Mouse (Mus musculus): ENCODE measurements around the gene Gpr157. TPM values are rescaled to one million over a fixed set of nuclear protein-coding genes. Genes with fewer than 3 reads are reported as not detected.
A peak's percentile ranks its signal among the peaks of the same experiment; 100 is the strongest.

Gpr157 gene
- polyA plus RNA-seq, 1 experiment from 2014 or later = 22.6 TPM

DNA sequence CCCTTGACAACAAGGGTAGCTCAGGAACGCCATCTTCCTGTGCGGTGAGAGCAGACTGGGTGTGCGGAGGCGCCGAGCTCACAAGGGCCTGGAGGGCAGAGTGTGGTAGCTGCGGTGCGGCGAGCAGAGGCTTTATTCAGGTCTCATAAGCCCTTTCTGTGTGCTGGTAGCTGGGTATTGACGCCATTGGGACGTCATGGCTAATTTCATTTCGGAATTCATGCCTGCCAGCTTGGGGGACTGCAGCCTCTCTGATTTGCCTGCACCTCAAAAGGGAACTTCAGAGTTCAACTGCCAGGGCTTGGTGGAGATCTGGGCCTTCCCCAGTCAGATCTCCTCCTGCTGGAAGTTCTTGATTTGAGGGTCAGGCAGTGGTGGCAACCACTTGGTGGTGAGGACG, 29.4 kb upstream of the Gpr157 start:
- 93% methylated on average over 12 of the region's 12 CpGs for WGBS (ENCODE audit: missing documents)
- Histone ChIP-seq H3K36me3 (ENCODE audit: inconsistent target) (peaks cover 35% of the 10 kb centered on the region; the same call in 1 of the 2 replicates), H3K4me3 (ENCODE audit: inconsistent target) (no peak overlapping the region), H3K27ac (no peak overlapping the region), H3K79me2 (ENCODE audit: inconsistent target) (peaks cover 84% of the 10 kb centered on the region)

DNA sequence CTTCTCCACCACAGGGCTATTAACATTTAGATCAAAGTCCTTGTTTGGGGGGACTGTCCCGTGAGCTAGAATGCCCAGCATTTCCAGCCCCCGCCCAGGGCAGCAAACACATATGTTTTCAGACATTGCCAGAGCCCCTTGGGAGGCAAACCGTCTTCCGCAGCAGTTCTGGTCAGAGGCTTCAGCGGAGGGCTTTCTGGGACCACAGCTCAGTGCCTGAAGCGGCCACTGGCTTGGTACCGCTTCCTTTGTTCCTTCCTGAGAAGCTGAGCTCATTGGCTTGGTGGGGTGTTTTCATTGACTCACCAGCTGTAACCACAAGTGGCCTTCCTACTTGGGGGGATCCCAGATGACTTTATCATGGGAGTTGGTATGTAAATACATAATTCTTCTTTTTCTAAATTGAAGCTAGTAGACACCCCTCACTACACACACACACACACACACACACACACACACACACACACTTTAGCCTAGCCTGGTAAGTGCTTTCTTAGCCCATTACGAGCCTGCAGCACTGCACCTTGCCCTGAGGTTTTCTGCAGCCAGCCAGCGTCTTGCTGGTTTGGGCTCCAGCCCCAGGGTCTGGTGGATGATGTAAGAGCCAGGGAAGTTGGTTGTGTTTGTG, 27.2 kb upstream of the Gpr157 start:
- WGBS (ENCODE audit: missing documents) = 4% methylated on average over 9 of the region's 9 CpGs

DNA sequence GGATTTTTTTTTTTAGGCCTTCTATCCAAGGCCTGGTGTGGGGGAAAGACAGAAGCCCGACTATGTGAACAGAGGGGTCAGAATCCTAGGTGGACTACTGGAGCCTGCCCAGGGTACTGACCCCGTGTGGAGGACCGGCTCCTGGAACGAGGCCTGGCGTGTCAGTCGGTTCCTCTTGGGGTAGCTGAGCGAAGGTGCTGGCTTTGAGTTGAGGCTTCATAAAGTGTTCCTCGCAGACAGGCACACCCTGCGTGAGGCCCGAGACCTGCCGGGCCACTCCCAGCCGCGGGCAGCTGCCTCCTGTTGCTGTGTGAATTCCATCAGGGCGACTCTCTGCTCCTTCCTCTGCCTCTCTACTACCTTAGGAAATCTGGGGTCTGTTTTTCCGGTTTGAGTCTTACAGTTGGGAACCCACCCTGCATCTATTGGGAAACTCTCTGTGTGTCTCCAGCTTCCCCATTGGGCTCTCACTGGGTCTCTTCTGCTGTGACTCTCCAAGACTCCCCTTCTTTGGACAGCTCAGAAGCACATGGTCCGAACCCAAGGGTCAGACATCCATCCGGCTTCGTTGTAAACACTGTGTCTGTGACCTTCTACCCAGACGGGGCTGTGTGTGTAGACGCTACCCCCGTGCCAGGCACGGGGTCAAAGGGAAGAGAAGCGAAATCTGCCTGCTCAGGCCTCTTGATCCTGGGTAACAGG, 26.5 kb upstream of the Gpr157 start:
- no peak overlapping the region for H3K4me3 ChIP-seq (ENCODE audit: inconsistent target)
- H3K79me2 ChIP-seq (ENCODE audit: inconsistent target) = peaks cover 72% of the 10 kb centered on the region
- 28% methylated on average over 23 of the region's 23 CpGs for WGBS (ENCODE audit: missing documents)
- peaks cover 24% of the 10 kb centered on the region; the same call in 1 of the 2 replicates for H3K36me3 ChIP-seq (ENCODE audit: inconsistent target)
- H3K27ac ChIP-seq = peak overlapping the region; percentile 71

More for the DNA sequence above, 27.2 kb upstream of the Gpr157 start:
- Histone ChIP-seq H3K4me3 (ENCODE audit: inconsistent target) (no peak overlapping the region), H3K36me3 (ENCODE audit: inconsistent target) (peaks cover 30% of the 10 kb centered on the region; the same call in 1 of the 2 replicates), H3K79me2 (ENCODE audit: inconsistent target) (peaks cover 72% of the 10 kb centered on the region), H3K27ac (peak overlapping the region; percentile 71)

DNA sequence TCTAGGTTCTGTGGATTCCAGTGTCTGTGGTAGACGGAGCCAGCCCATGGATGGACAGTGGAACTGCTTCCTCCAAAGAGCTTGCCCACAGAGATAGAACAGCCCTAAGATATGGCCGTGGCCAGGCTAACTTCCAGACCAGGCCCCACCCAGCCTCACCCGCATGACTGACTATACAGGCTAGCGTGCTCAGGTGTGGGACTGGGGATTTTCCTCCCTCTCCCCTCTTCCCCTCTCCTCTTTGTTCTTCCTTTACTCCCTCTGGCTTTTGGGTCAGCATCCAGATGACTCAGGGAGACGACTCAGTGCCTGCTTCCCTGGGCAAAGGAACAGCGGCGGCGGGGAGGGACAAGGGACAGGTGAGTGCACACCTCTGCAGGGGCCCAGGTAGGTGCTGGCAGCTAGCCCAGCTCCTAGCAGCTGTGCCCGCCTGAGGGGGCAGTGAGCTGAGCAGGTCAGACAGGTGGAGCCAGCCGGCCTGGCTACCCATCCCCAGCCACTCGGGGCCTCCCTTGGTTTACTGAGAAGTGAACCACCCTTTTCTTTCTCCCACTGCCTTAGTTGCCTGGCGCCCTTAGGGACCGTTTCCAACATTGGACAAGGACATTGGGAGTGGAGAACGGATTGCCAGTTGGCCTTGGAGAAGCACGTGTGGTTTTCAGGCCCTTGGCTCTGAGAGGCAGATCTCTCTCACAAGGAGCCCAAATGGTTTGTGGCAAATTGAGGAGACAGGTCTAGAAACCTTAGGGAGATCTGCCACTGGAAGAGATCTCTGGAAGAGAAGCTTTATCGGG, 25.5 kb upstream of the Gpr157 start:
- peak overlapping the region; percentile 71 for H3K27ac ChIP-seq
- H3K4me3 ChIP-seq (ENCODE audit: inconsistent target) = no peak overlapping the region
- peaks cover 72% of the 10 kb centered on the region for H3K79me2 ChIP-seq (ENCODE audit: inconsistent target)
- H3K36me3 ChIP-seq (ENCODE audit: inconsistent target) = peaks cover 15% of the 10 kb centered on the region; the same call in 1 of the 2 replicates
- 91% methylated on average over 16 of the region's 16 CpGs for WGBS (ENCODE audit: missing documents)

DNA sequence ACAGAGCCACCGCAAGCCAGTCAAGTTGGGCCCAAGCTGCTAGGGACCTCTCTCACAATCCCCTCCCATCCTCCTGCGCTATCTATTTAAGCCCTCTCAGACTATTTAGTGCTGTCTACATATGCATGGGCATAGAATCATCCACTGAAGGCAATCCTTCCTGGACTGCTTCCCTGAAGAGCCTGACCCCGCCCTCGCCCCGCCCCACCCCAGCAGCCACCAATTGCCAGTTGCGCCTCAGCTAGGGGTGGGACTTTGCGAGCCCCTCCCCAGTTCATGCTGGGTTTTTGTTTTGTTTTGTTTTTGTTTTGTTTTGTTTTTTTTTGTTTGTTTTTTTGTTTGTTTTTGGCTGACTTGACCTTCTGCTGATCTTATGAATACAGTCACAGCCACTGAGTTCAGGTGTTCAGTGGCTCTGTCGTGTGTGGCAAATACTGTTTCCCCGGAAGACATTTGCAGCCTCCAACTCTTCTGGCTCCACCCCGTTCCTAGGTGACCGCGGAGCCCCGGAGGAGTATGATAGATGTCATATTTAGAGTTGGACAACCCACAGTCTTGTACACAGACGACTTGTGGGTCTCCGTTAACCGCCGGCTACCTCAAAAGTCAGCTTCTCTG, 20.4 kb upstream of the Gpr157 start:
- no peak overlapping the region for H3K27ac ChIP-seq
- H3K36me3 ChIP-seq (ENCODE audit: inconsistent target) = peaks cover 28% of the 10 kb centered on the region
- peaks cover 46% of the 10 kb centered on the region for H3K79me2 ChIP-seq (ENCODE audit: inconsistent target)
- 92% methylated on average over 17 of the region's 17 CpGs for WGBS (ENCODE audit: missing documents)
- no peak overlapping the region for H3K4me3 ChIP-seq (ENCODE audit: inconsistent target)

DNA sequence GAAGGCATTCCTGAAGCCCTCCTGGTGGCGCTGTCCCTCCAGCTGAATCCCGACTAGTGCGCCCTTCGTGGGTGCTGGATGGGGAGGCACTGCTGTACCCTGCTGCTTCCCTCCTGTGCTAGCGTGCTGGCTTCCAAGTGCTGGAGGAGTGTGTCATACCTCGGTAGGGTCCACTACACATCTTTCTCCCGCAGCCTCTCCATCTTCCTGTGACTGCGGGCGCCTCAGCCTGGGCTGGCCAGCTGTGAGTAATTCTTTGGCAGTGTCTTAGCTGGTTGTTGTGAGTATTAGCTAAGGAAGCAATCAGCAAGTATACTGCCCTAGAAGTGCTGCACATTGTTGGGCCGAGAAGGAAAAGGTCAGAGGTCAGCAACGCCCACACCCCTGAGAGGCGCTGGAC, 18.9 kb upstream of the Gpr157 start:
- Histone ChIP-seq H3K4me3 (ENCODE audit: inconsistent target) (no peak overlapping the region), H3K27ac (no peak overlapping the region), H3K79me2 (ENCODE audit: inconsistent target) (peaks cover 32% of the 10 kb centered on the region; the same call in 1 of the 2 replicates), H3K36me3 (ENCODE audit: inconsistent target) (peaks cover 24% of the 10 kb centered on the region)
- 92% methylated on average over 12 of the region's 12 CpGs for WGBS (ENCODE audit: missing documents)

DNA sequence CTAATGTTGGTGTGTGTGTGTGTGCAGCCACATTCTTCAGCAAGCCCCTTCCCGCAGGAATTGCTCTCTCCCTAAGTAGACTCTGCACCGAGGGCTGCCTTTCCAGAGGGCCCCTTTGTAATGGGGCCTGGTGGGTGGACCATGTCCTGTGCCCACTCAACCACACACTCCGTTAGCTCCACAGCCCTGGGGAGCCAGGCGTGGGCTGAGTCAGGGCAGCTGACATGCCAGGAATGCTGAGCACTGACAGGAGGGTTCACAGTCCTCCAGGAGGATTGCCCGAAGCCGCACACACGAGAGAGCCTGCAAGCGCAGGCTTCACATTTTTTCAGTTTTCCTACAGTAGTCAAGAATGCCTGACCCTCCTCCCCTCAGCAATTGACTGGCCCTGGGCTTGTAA, 17.0 kb upstream of the Gpr157 start:
- H3K79me2 ChIP-seq (ENCODE audit: inconsistent target) = peaks cover 24% of the 10 kb centered on the region; the same call in 1 of the 2 replicates
- H3K36me3 ChIP-seq (ENCODE audit: inconsistent target) = peaks cover 23% of the 10 kb centered on the region
- no peak overlapping the region for H3K27ac ChIP-seq
- WGBS (ENCODE audit: missing documents) = 92% methylated on average over 8 of the region's 8 CpGs
- H3K4me3 ChIP-seq (ENCODE audit: inconsistent target) = no peak overlapping the region

DNA sequence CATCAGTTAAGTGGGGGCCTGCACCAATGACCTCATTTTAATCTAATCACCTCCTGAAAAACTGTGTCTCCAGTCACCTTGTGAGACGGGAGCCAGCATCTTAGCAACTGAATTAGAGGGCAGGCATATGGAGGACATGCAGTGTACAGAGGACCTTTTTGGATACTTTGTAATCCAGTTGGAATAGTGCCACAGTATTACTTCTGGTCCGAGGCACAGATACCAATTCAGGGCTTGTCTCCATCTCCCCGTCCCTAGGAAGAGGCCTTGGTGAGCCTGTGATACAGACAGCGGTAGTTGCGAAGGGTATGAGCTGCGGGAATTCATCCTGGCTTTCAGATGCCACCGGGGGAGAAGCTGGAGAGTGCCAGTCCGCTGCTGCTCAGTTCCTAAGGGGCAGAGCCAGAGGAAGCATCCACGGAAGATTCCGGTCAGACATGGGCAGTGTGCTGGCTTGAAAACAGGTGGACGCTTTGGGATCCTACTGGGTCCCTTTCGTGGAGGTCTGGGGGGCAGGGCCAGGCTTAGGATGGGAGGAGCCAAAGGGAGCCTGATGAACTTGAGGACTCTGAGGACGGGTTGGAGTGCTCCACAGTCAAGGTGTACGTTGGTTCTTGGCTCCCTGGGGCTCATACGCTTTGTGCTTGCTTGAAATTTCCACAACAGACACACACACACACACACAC, 14.6 kb upstream of the Gpr157 start:
- H3K36me3 ChIP-seq (ENCODE audit: inconsistent target) = peaks cover 16% of the 10 kb centered on the region
- WGBS (ENCODE audit: missing documents) = 87% methylated on average over 13 of the region's 15 CpGs
- H3K4me3 ChIP-seq (ENCODE audit: inconsistent target) = no peak overlapping the region
- H3K79me2 ChIP-seq (ENCODE audit: inconsistent target) = peaks cover under 1% of the 10 kb centered on the region; the same call in 1 of the 2 replicates
- no peak overlapping the region for H3K27ac ChIP-seq

DNA sequence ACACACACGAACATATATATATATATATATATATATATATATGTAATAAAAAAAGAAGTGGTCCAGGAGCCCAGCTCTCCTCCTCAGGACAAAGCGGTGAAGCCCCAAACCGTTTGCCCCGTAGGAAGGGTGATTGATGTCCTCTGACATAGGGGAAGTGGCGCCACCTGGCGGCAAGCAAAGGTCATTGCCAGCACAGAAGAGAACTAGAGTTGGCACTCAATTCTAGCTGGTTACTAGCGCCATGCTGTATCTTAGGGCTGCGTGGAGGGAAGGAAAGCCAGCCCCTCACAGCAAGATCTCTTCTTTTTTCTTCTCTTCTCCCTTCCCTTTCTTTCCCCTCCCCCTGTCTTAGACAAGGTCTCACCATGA, 14.1 kb upstream of the Gpr157 start:
- 14% methylated on average over 5 of the region's 8 CpGs for WGBS (ENCODE audit: missing documents)

DNA sequence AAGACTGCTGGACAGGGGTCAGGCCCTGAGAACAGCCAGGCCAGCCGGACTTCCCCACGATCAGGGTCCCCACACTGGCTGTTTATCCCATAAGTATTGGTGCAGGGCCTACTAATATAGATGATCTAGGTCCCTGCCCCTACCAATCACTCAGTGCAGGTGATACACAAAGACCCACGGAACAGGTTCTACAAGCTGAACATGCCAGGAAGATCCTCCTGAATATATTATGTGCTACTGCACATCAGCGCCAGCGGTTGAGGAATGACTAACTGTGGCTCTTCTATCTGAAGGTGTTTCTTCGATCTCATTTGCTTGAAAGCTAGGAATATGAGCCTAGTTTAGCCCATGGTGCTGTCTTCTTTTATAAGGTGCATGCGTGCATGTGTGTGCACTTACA, 11.8 kb upstream of the Gpr157 start:
- WGBS (ENCODE audit: missing documents) = 91% methylated on average over 7 of the region's 7 CpGs
- H3K79me2 ChIP-seq (ENCODE audit: inconsistent target) = no peaks in the 10 kb centered on the region
- no peak overlapping the region for H3K4me3 ChIP-seq (ENCODE audit: inconsistent target)
- H3K27ac ChIP-seq = peak overlapping the region; percentile 69
- H3K36me3 ChIP-seq (ENCODE audit: inconsistent target) = no peaks in the 10 kb centered on the region

More for the DNA sequence above, 14.1 kb upstream of the Gpr157 start:
- H3K27ac ChIP-seq = no peak overlapping the region
- peaks cover 12% of the 10 kb centered on the region for H3K36me3 ChIP-seq (ENCODE audit: inconsistent target)
- no peaks in the 10 kb centered on the region for H3K79me2 ChIP-seq (ENCODE audit: inconsistent target)
- no peak overlapping the region for H3K4me3 ChIP-seq (ENCODE audit: inconsistent target)

DNA sequence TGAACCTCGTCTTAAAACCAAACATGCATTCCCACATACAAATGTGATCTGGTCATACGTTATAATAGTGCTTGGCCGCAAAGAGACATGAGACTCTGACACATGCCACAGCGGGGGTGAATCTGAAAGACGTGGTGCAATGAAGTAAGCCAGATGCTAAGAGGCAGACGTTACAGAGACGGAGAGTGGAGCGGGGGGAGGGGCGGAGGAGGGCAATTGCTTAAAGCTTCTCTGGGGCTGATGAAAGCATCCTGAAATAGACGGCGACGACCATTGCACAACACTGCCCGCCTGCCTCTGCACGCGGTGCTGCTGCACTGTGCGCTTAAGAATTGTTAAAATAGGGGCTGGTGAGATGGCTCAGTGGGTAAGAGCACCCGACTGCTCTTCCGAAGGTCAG, 11.0 kb upstream of the Gpr157 start:
- WGBS (ENCODE audit: missing documents) = 17% methylated on average over 17 of the region's 18 CpGs
- H3K79me2 ChIP-seq (ENCODE audit: inconsistent target) = no peaks in the 10 kb centered on the region
- no peak overlapping the region for H3K4me3 ChIP-seq (ENCODE audit: inconsistent target)
- H3K27ac ChIP-seq = peak overlapping the region; percentile 69
- H3K36me3 ChIP-seq (ENCODE audit: inconsistent target) = no peaks in the 10 kb centered on the region

DNA sequence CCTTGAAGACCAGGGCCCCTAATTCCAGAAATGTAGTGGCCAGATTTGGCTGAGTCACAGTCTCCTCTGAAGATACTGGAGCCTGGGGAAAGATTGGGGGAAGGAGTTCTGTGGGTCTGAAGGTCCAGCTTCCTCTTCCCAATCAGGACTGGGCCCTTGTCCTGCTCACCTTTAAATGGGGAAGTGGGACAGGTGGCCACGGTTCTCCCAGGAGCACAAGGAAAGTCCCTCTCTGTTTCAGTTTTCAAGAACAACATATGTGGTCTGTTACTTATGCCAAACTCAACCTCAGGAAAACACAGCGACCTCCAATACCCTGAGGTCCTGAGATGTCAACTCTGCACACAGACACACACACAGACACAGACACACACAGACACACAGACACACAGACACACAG, 8.5 kb upstream of the Gpr157 start:
- H3K27ac ChIP-seq = no peak overlapping the region
- no peak overlapping the region for H3K4me3 ChIP-seq (ENCODE audit: inconsistent target)
- H3K79me2 ChIP-seq (ENCODE audit: inconsistent target) = no peaks in the 10 kb centered on the region
- no peaks in the 10 kb centered on the region for H3K36me3 ChIP-seq (ENCODE audit: inconsistent target)
- WGBS (ENCODE audit: missing documents) = 33% methylated on average over 2 of the region's 2 CpGs

DNA sequence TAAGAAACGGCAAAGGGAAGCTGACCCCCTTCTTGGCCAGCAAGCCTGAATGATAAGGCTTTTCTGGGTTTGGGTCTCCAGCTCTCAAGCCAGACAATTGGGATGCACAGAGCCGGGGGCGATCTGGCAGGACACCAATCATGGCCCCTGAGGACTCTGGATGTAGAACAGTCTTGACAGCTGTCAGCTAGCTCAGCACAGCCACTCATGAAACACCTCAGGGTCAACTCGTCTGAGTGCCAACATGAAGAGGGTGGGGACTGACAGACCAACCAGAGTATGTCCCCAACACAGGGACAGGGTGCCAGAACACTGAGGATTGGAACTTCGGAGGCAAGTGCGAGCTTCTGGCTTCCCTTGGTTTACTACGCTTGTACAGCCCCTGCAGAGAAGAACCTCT, 7.9 kb upstream of the Gpr157 start:
- Histone ChIP-seq H3K36me3 (ENCODE audit: inconsistent target) (no peaks in the 10 kb centered on the region), H3K4me3 (ENCODE audit: inconsistent target) (no peak overlapping the region), H3K27ac (no peak overlapping the region), H3K79me2 (ENCODE audit: inconsistent target) (no peaks in the 10 kb centered on the region)
- 95% methylated on average over 7 of the region's 7 CpGs for WGBS (ENCODE audit: missing documents)

DNA sequence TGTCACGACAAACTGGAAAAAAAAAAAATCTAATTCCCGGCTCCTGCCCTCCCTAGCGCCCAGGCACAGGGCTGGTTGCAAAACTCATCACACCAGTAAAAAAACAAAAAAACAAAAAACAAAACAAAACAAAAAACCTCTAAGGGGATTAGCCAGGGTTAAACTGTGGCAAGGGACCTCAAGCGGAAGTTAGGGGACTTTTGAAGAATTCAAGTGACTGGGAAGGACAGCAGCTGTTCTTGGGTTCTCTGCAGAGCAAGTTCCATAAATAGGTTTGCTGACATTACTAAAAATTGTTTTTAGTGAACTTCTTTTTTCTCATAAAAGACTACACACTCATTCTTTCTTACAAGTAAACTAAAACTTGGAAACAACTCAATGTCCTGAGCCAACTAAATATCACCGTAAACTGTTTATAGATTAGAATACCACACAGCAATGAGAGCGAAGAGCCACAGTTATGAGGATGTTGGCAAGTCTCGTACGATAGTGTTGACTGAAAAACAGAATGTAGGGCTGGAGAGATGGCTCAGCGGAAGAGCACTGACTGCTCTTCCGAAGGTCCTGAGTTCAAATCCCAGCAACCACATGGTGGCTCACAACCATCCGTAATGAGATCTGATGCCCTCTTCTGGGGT, 6.7 kb upstream of the Gpr157 start:
- 83% methylated on average over 11 of the region's 11 CpGs for WGBS (ENCODE audit: missing documents)
- no peaks in the 10 kb centered on the region for H3K79me2 ChIP-seq (ENCODE audit: inconsistent target)
- H3K4me3 ChIP-seq (ENCODE audit: inconsistent target) = no peak overlapping the region
- no peaks in the 10 kb centered on the region for H3K36me3 ChIP-seq (ENCODE audit: inconsistent target)
- peak overlapping the region; percentile 53 for H3K27ac ChIP-seq
